Mouse (Mus musculus): ENCODE measurements around the gene Rmi2. TPM values are rescaled to one million over a fixed set of nuclear protein-coding genes. Genes with fewer than 3 reads are reported as not detected.

The Rmi2 gene
- polyA plus RNA-seq, 1 experiment from 2014 or later: 3.4 TPM

GRCm38 (mm10) chr16:10910541-10910940 lies 75.7 kb downstream of the Rmi2 start:
- Histone ChIP-seq H3K27ac (ENCODE audit: low read depth, low read length) (no peak overlapping the region), H3K9me3 (ENCODE audit: control insufficient read depth, low read length) (no peaks in the 10 kb centered on the region), H3K27me3 (replicated peaks; ENCODE audit: control insufficient read depth, insufficient read depth, low read length) (no peaks in the 10 kb centered on the region), H3K4me1 (replicated peaks; ENCODE audit: control insufficient read depth, insufficient read depth, low read length) (peaks cover 2% of the 10 kb centered on the region), H3K4me3 (ENCODE audit: low read depth, low read length) (no peak overlapping the region), H3K4me2 (no peak overlapping the region), H3K9ac (ENCODE audit: low read depth, low read length) (no peak overlapping the region), H3K36me3 (ENCODE audit: control insufficient read depth, insufficient read depth, low read length) (no peaks in the 10 kb centered on the region)
- DNase-seq (ENCODE audit: low spot score) (no peak), ATAC-seq (replicated peaks; ENCODE audit: low FRiP score) (no peak)
- 73% methylated on average over 7 of the region's 7 CpGs for WGBS

DNA sequence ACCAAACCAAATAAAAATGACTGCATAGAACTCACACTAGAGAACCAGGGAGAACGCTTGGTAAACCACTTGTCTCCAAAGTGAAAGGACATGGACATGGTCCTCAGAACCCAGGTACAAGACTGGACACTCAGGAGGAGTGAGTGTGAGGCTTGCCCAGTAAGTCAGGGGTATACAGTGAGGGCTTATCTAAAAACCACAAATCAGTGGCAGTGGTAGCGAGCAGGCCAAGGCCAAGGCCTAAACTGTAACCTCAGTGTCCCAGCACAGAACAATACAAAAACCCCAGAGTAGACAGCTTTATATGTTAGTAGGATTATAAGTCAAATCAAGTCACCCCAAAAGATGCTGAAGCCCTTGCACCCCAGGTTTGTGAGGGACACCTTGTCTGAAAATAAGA lies 76.2 kb downstream of the Rmi2 start:
- no peak overlapping the region for H3K4me3 ChIP-seq (ENCODE audit: low read depth, low read length)
- ATAC-seq (replicated peaks; ENCODE audit: low FRiP score): no peak
- WGBS: 68% methylated on average over 2 of the region's 2 CpGs
- no peak overlapping the region for H3K27ac ChIP-seq (ENCODE audit: low read depth, low read length)
- no peak overlapping the region for H3K9ac ChIP-seq (ENCODE audit: low read depth, low read length)
- no peaks in the 10 kb centered on the region for H3K9me3 ChIP-seq (ENCODE audit: control insufficient read depth, low read length)
- no peaks in the 10 kb centered on the region for H3K36me3 ChIP-seq (ENCODE audit: control insufficient read depth, insufficient read depth, low read length)
- DNase-seq (ENCODE audit: low spot score): no peak
- H3K4me1 ChIP-seq (replicated peaks; ENCODE audit: control insufficient read depth, insufficient read depth, low read length): no peaks in the 10 kb centered on the region; the same call in 1 of the 2 replicates
- H3K27me3 ChIP-seq (replicated peaks; ENCODE audit: control insufficient read depth, insufficient read depth, low read length): no peaks in the 10 kb centered on the region
- no peak overlapping the region for H3K4me2 ChIP-seq

GRCm38 (mm10) chr16:10915066-10915465 lies 80.2 kb downstream of the Rmi2 start:
- ATAC-seq (replicated peaks; ENCODE audit: low FRiP score): no peak
- H3K9ac ChIP-seq (ENCODE audit: low read depth, low read length): no peak overlapping the region
- no peak for DNase-seq (ENCODE audit: low spot score)
- no peak overlapping the region for H3K4me3 ChIP-seq (ENCODE audit: low read depth, low read length)
- no peaks in the 10 kb centered on the region for H3K36me3 ChIP-seq (ENCODE audit: control insufficient read depth, insufficient read depth, low read length)
- no peak overlapping the region for H3K27ac ChIP-seq (ENCODE audit: low read depth, low read length)
- no peaks in the 10 kb centered on the region for H3K27me3 ChIP-seq (replicated peaks; ENCODE audit: control insufficient read depth, insufficient read depth, low read length)
- WGBS: 90% methylated on average over 4 of the region's 4 CpGs
- no peaks in the 10 kb centered on the region for H3K4me1 ChIP-seq (replicated peaks; ENCODE audit: control insufficient read depth, insufficient read depth, low read length)
- no peaks in the 10 kb centered on the region for H3K9me3 ChIP-seq (ENCODE audit: control insufficient read depth, low read length)
- H3K4me2 ChIP-seq: no peak overlapping the region

- Histone ChIP-seq H3K9me3 (ENCODE audit: control insufficient read depth, low read length) (no peaks in the 10 kb centered on the region), H3K4me2 (no peak overlapping the region), H3K4me3 (ENCODE audit: low read depth, low read length) (no peak overlapping the region), H3K9ac (ENCODE audit: low read depth, low read length) (no peak overlapping the region), H3K27me3 (replicated peaks; ENCODE audit: control insufficient read depth, insufficient read depth, low read length) (no peaks in the 10 kb centered on the region), H3K36me3 (ENCODE audit: control insufficient read depth, insufficient read depth, low read length) (no peaks in the 10 kb centered on the region), H3K27ac (ENCODE audit: low read depth, low read length) (no peak overlapping the region), H3K4me1 (replicated peaks; ENCODE audit: control insufficient read depth, insufficient read depth, low read length) (no peaks in the 10 kb centered on the region)
- DNase-seq (ENCODE audit: low spot score): no peak
- WGBS: 69% methylated on average over 3 of the region's 3 CpGs
- no peak for ATAC-seq (replicated peaks; ENCODE audit: low FRiP score)
Measured at GRCm38 (mm10) chr16:10916271-10916670, 81.4 kb downstream of the Rmi2 start.

GRCm38 (mm10) chr16:10919856-10920255 lies 85.0 kb downstream of the Rmi2 start:
- no peaks in the 10 kb centered on the region for H3K4me1 ChIP-seq (replicated peaks; ENCODE audit: control insufficient read depth, insufficient read depth, low read length)
- ATAC-seq (replicated peaks; ENCODE audit: low FRiP score) (no peak), DNase-seq (ENCODE audit: low spot score) (no peak)
- no peak overlapping the region for H3K27ac ChIP-seq (ENCODE audit: low read depth, low read length)
- no peaks in the 10 kb centered on the region for H3K36me3 ChIP-seq (ENCODE audit: control insufficient read depth, insufficient read depth, low read length)
- H3K9ac ChIP-seq (ENCODE audit: low read depth, low read length): no peak overlapping the region
- no peak overlapping the region for H3K4me3 ChIP-seq (ENCODE audit: low read depth, low read length)
- H3K27me3 ChIP-seq (replicated peaks; ENCODE audit: control insufficient read depth, insufficient read depth, low read length): no peaks in the 10 kb centered on the region
- H3K4me2 ChIP-seq: no peak overlapping the region
- no peaks in the 10 kb centered on the region for H3K9me3 ChIP-seq (ENCODE audit: control insufficient read depth, low read length)

DNA sequence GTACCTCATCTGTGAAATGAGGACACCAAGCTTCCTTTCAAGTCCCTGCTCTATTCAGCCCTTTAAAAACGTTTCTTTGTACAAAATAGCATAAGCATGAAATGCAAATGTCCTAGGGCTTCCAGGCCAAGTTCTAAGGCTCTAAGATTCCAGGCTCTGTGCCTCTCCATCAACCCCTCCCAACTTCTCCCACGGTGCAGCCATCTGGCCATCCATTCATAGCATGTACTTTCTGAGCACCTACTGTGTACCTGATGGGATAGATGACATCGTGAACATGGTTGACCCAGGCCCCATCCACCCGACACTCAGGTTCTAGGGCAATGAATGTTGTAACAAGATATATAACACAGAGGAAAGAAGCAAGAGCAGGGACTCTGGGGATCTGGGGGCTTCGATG lies 88.7 kb downstream of the Rmi2 start:
- Histone ChIP-seq H3K27ac (ENCODE audit: low read depth, low read length) (no peak overlapping the region), H3K4me2 (no peak overlapping the region), H3K4me3 (ENCODE audit: low read depth, low read length) (no peak overlapping the region), H3K36me3 (ENCODE audit: control insufficient read depth, insufficient read depth, low read length) (no peaks in the 10 kb centered on the region), H3K9me3 (ENCODE audit: control insufficient read depth, low read length) (no peaks in the 10 kb centered on the region), H3K4me1 (replicated peaks; ENCODE audit: control insufficient read depth, insufficient read depth, low read length) (no peaks in the 10 kb centered on the region), H3K27me3 (replicated peaks; ENCODE audit: control insufficient read depth, insufficient read depth, low read length) (no peaks in the 10 kb centered on the region), H3K9ac (ENCODE audit: low read depth, low read length) (no peak overlapping the region)
- ATAC-seq (replicated peaks; ENCODE audit: low FRiP score) (no peak), DNase-seq (ENCODE audit: low spot score) (no peak)
- 70% methylated on average over 5 of the region's 5 CpGs for WGBS

DNA sequence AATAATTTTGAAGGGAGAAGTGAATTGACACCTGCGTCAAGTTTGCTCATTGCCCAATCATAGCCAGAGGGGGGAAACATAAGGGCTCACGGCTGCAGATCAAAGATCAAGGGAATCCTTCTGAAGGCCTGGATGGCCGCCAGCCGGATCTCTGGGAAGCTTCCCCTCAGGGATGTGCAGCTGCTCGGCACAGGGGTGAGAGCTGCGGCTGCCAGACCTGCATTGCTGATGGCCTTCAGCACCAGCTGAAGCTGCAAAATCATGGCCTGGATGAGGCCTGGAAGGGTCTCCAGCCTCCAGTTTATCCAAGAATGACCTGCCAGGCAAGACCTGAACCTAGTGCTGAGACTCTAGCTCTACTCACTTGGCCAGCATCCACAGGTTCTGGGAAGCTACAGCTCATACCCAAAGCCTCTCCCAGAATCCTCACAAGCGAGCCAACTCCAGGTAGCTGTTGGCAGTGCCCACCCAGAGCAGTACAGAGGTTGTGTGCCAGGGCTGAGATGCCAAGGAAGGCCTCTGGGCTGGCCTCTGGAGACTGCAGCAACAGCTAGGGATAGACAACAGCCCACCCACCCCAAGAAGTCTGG lies 90.8 kb downstream of the Rmi2 start:
- H3K27me3 ChIP-seq (replicated peaks; ENCODE audit: control insufficient read depth, insufficient read depth, low read length): no peaks in the 10 kb centered on the region
- H3K4me1 ChIP-seq (replicated peaks; ENCODE audit: control insufficient read depth, insufficient read depth, low read length): no peaks in the 10 kb centered on the region
- no peak overlapping the region for H3K9ac ChIP-seq (ENCODE audit: low read depth, low read length)
- H3K4me3 ChIP-seq (ENCODE audit: low read depth, low read length): no peak overlapping the region
- no peak overlapping the region for H3K4me2 ChIP-seq
- DNase-seq (ENCODE audit: low spot score): no peak
- no peak for ATAC-seq (replicated peaks; ENCODE audit: low FRiP score)
- no peaks in the 10 kb centered on the region for H3K36me3 ChIP-seq (ENCODE audit: control insufficient read depth, insufficient read depth, low read length)
- WGBS: 51% methylated on average over 7 of the region's 7 CpGs
- H3K9me3 ChIP-seq (ENCODE audit: control insufficient read depth, low read length): peaks cover 2% of the 10 kb centered on the region; the same call in 1 of the 2 replicates
- no peak overlapping the region for H3K27ac ChIP-seq (ENCODE audit: low read depth, low read length)

DNA sequence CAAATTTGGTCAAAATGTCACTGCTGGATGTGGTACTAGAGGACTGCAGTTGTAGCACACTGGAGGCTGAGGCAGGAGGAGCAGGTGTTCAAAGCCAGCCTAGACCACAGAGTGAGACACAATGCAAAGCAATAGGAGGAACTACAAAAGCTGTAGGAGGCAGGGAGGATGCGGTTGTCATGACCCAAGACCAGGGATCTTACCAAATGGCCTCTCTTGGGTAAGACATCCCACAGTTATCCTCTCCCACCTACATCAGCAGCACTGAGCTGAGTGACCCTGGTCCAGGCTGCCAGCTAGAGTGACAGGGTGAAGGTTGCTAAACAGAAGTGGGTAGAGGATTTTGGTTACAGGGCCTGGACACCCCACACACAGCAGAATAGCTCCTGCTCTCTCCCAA lies 92.2 kb downstream of the Rmi2 start:
- H3K4me3 ChIP-seq (ENCODE audit: low read depth, low read length): no peak overlapping the region
- H3K9ac ChIP-seq (ENCODE audit: low read depth, low read length): no peak overlapping the region
- H3K4me2 ChIP-seq: no peak overlapping the region
- H3K27me3 ChIP-seq (replicated peaks; ENCODE audit: control insufficient read depth, insufficient read depth, low read length): no peaks in the 10 kb centered on the region
- no peak overlapping the region for H3K27ac ChIP-seq (ENCODE audit: low read depth, low read length)
- H3K9me3 ChIP-seq (ENCODE audit: control insufficient read depth, low read length): peaks cover 4% of the 10 kb centered on the region; the same call in 1 of the 2 replicates
- WGBS: 68% methylated on average over 1 of the region's 1 CpGs
- no peak for ATAC-seq (replicated peaks; ENCODE audit: low FRiP score)
- H3K36me3 ChIP-seq (ENCODE audit: control insufficient read depth, insufficient read depth, low read length): no peaks in the 10 kb centered on the region
- no peaks in the 10 kb centered on the region for H3K4me1 ChIP-seq (replicated peaks; ENCODE audit: control insufficient read depth, insufficient read depth, low read length)
- DNase-seq (ENCODE audit: low spot score): no peak

DNA sequence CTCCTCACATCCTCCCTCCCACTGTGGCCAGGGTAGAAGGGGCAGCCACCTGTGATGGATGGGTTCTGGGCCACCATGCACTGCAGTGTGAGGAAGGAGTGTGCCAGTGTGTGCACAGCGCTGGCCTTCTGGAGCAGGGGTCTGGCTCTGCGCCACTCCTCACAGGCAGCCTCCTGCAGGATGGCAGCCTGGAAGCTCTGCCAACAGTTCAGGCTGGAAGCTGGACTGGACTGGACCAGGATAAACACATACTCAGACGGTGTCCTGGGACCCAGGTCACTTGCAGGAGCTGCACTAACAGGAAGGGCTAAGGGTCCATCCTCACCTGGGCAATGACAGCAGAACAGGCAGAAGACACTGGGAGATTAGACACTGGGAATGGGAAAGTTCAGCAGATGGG lies 98.5 kb downstream of the Rmi2 start:
- Histone ChIP-seq H3K9ac (ENCODE audit: low read depth, low read length) (no peak overlapping the region), H3K27me3 (replicated peaks; ENCODE audit: control insufficient read depth, insufficient read depth, low read length) (no peaks in the 10 kb centered on the region), H3K4me2 (no peak overlapping the region), H3K36me3 (ENCODE audit: control insufficient read depth, insufficient read depth, low read length) (no peaks in the 10 kb centered on the region), H3K4me3 (ENCODE audit: low read depth, low read length) (no peak overlapping the region), H3K27ac (ENCODE audit: low read depth, low read length) (no peak overlapping the region), H3K4me1 (replicated peaks; ENCODE audit: control insufficient read depth, insufficient read depth, low read length) (0 out of 2 replicates have a peak, but pooled peaks cover 3% of the 10 kb centered on the region), H3K9me3 (ENCODE audit: control insufficient read depth, low read length) (peaks cover 4% of the 10 kb centered on the region; the same call in 1 of the 2 replicates)
- 75% methylated on average over 3 of the region's 3 CpGs for WGBS
- no peak for ATAC-seq (replicated peaks; ENCODE audit: low FRiP score)
- no peak for DNase-seq (ENCODE audit: low spot score)
